Mouse (Mus musculus) adrenal gland, postnatal 25 days (tissue): ENCODE data around the gene Nrcam. TPM values are rescaled to one million over a fixed set of nuclear protein-coding genes. Genes with fewer than 3 reads are reported as not detected.

Experiments
- DNase-seq: peaks from one replicate; pipeline ENCODE4 v3.0.0; 2021; ENCODE audit warnings: mixed read lengths
- total RNA-seq: library from RNA; stranded (reverse); gene quantifications from 2 replicates; pipeline ENCODE4 v1.2.3, GENCODE M21; 2021

Nrcam gene
- total RNA-seq, 1 experiment from 2014 or later = 3.2 TPM

- DNase-seq = no peak
Observed at GRCm38 (mm10) chr12:44357881-44358280, 29.2 kb downstream of the Nrcam start.

- DNase-seq = no peak
Observed at GRCm38 (mm10) chr12:44371076-44371710, 42.5 kb downstream of the Nrcam start.

GRCm38 (mm10) chr12:44375956-44376355 lies 47.3 kb downstream of the Nrcam start:
- DNase-seq = no peak

GRCm38 (mm10) chr12:44378431-44379161 lies 49.9 kb downstream of the Nrcam start:
- no peak for DNase-seq

GRCm38 (mm10) chr12:44380805-44381204 lies 52.1 kb downstream of the Nrcam start:
- no peak for DNase-seq

GRCm38 (mm10) chr12:44386398-44386797 lies 57.7 kb downstream of the Nrcam start:
- no peak for DNase-seq

GRCm38 (mm10) chr12:44388220-44388619 lies 59.5 kb downstream of the Nrcam start:
- no peak for DNase-seq

- no peak for DNase-seq
Observed at GRCm38 (mm10) chr12:44390391-44391137, 61.9 kb downstream of the Nrcam start.

- DNase-seq = no peak
Observed at GRCm38 (mm10) chr12:44394901-44395300, 66.2 kb downstream of the Nrcam start.

GRCm38 (mm10) chr12:44397782-44398181 lies 69.1 kb downstream of the Nrcam start:
- no peak for DNase-seq

GRCm38 (mm10) chr12:44402134-44402533 lies 73.4 kb downstream of the Nrcam start:
- no peak for DNase-seq

GRCm38 (mm10) chr12:44403270-44403669 lies 74.6 kb downstream of the Nrcam start:
- DNase-seq = no peak

- no peak for DNase-seq
Observed at GRCm38 (mm10) chr12:44403731-44404424, 75.2 kb downstream of the Nrcam start.

GRCm38 (mm10) chr12:44409786-44410185 lies 81.1 kb downstream of the Nrcam start:
- no peak for DNase-seq

- DNase-seq = no peak
Observed at GRCm38 (mm10) chr12:44411031-44411430, 82.3 kb downstream of the Nrcam start.

GRCm38 (mm10) chr12:44422154-44422866 lies 93.6 kb downstream of the Nrcam start:
- no peak for DNase-seq

- DNase-seq = no peak
Observed at GRCm38 (mm10) chr12:44422867-44423255, 94.2 kb downstream of the Nrcam start.

GRCm38 (mm10) chr12:44424011-44424410 lies 95.3 kb downstream of the Nrcam start:
- DNase-seq = no peak

GRCm38 (mm10) chr12:44425040-44425439 lies 96.4 kb downstream of the Nrcam start:
- DNase-seq = no peak

GRCm38 (mm10) chr12:44430335-44430734 lies 101.7 kb downstream of the Nrcam start:
- no peak for DNase-seq

- DNase-seq = peak; percentile 10
Observed at GRCm38 (mm10) chr12:44430996-44431395, 102.3 kb downstream of the Nrcam start.

GRCm38 (mm10) chr12:44432727-44433126 lies 104.0 kb downstream of the Nrcam start:
- no peak for DNase-seq
